Mouse (Mus musculus): ENCODE results near the gene Psmc2. TPM values are rescaled to one million over a fixed set of nuclear protein-coding genes. Genes with fewer than 3 reads are reported as not detected.

Psmc2 gene
- polyA plus RNA-seq, 1 experiment: 97.7 TPM

DNA sequence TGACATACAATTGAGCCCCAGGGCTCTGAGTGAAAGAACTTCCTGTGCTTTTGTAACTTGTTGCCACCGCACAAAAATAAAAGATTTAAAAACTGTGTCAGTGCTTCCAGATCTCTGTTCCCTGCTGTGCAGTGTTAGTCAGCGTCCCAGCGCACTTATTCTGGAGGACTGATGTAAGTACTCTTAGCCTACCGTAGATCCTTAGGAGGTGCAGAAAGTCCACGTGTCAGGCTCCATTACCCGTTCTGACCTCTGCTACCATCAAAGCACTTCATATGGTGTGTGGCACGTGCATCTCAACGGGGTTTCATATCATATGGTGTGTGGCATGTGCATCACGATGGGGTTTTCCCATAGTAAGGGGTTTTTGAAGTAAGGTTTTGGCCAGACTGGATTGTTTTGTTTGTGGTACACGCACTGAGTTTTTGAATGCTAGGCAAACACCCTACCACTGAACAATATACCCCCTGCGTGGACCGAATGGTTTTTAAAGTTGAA is 18.7 kb downstream of the Psmc2 start:
- DNase-seq (ENCODE audit: low spot score): no peak

- no peak for DNase-seq (ENCODE audit: low spot score)
These were observed 19.8 kb downstream of the Psmc2 start for GRCm38 (mm10) chr5:21804837-21805236.

DNA sequence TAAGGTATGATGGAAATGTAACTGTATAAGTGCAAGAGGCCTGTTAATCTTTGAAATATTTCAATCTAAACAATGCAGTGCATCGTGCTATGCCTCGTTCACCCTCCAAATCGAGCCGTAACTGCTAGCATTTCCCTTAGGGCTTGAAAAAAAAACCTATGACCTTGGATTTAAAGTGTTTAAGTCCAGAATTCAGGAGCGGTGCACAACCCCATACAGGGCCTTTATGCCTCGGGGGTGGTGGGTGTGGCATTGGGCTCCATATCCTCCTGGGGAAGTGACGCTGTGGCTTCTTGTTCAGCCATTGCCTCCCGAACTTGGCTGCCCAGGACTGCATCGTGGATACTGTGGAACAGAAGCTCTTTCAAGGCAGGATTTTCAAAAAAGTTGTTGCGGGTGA is 25.8 kb downstream of the Psmc2 start:
- no peak for DNase-seq (ENCODE audit: low spot score)

- no peak for DNase-seq (ENCODE audit: low spot score)
These were observed 28.9 kb downstream of the Psmc2 start for GRCm38 (mm10) chr5:21813994-21814393.

GRCm38 (mm10) chr5:21826370-21826769 is 41.3 kb downstream of the Psmc2 start:
- DNase-seq (ENCODE audit: low spot score): no peak

- no peak for DNase-seq (ENCODE audit: low spot score)
These were observed 42.6 kb downstream of the Psmc2 start for GRCm38 (mm10) chr5:21827643-21828042.

- DNase-seq (ENCODE audit: low spot score): no peak
These were observed 43.8 kb downstream of the Psmc2 start for GRCm38 (mm10) chr5:21828855-21829254.

GRCm38 (mm10) chr5:21831761-21832160 is 46.7 kb downstream of the Psmc2 start:
- DNase-seq (ENCODE audit: low spot score): no peak

- no peak for DNase-seq (ENCODE audit: low spot score)
These were observed 59.6 kb downstream of the Psmc2 start for GRCm38 (mm10) chr5:21844676-21845075.

DNA sequence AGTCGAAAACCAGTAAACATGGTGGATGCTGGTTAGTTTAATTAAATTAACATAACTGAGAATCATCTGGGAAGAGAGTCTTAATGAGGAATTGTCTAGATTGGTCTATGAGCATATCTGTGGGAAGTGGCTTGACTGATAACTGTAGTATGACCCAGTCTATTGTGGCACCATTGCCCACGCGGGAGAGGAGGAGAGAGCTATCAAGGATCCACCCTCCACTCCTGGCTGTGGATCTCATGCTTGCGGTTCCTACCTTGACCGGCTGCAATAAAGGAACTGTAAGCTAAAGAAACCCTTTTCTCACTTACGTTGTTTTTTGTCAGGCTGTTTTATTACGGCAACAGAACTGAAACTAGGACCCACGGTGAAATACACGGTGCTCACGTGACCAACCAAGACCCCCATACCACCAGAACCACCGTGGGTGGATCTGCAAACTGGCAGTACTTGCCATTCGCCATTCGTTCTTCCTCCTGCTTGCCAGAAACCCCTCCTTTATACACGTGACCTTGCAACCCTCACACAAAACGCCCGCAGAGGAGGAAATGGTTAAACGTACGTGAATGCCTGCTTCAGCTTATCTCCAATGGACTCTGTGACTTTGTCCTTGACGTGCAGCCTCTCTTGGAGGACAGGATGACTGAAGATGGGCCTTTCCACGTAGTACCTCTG is 61.7 kb downstream of the Psmc2 start:
- no peak for DNase-seq (ENCODE audit: low spot score)

DNA sequence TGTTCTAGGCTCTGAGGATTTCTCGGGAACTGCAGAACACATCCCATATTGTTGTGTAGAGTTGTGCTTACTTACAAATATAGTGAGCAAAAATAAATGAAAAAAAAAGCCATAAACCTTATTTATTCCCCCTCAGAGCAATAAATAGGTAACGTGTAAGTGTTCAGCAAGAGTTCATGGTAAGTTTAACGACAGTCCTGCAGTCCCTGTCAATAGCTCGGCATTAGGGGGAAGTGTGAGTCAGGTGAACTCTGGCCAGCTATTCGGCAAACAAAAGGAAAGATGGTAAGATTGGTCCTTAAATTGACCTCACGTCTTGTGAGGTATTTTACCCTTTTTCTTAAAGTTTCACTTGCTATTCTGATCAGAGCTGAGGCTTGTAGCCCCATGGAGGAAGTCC is 62.4 kb downstream of the Psmc2 start:
- no peak for DNase-seq (ENCODE audit: low spot score)

GRCm38 (mm10) chr5:21851679-21852340 is 66.7 kb downstream of the Psmc2 start:
- DNase-seq (ENCODE audit: low spot score): no peak

Other genes with a start within 250 kb of the Psmc2 start
- gene Lrrc17, start 241.7 kb upstream of the Psmc2 start, polyA plus RNA-seq (2012; rRNA removed): 18.8 and 23.7 TPM in 2 replicates
- 1.7 and 1.8 TPM in 2 replicates for gene Fbxl13, start 139.6 kb upstream of the Psmc2 start, polyA plus RNA-seq (2012; rRNA removed)
- 33.7 and 34.2 TPM in 2 replicates for gene Armc10, start 139.5 kb upstream of the Psmc2 start, polyA plus RNA-seq (2012; rRNA removed)
- gene Napepld, start 83.9 kb upstream of the Psmc2 start, polyA plus RNA-seq (2012; rRNA removed): 2.1 and 2.9 TPM in 2 replicates
- gene Pmpcb, start 48.1 kb upstream of the Psmc2 start, polyA plus RNA-seq (2012; rRNA removed): 63.3 and 68.0 TPM in 2 replicates
- 15.3 and 18.5 TPM in 2 replicates for gene Dnajc2, start within 50 bp of the Psmc2 start, polyA plus RNA-seq (2012; rRNA removed)
- gene Slc26a5, start 80.3 kb downstream of the Psmc2 start, polyA plus RNA-seq (2012; rRNA removed): 0.22 TPM in 2 replicates

Data from urinary bladder, adult 2 months (tissue).